Mouse (Mus musculus) yolk sac, embryonic 10.5 days (tissue): ENCODE data around the gene Kcnq2.
A peak's percentile ranks its signal among the peaks of the same experiment; 100 is the strongest.

Experiments used
- DNase-seq: peaks from one replicate; pipeline ENCODE4 v3.0.0-alpha.2; 2017; ENCODE audit warnings: low spot score

Kcnq2 gene

DNA sequence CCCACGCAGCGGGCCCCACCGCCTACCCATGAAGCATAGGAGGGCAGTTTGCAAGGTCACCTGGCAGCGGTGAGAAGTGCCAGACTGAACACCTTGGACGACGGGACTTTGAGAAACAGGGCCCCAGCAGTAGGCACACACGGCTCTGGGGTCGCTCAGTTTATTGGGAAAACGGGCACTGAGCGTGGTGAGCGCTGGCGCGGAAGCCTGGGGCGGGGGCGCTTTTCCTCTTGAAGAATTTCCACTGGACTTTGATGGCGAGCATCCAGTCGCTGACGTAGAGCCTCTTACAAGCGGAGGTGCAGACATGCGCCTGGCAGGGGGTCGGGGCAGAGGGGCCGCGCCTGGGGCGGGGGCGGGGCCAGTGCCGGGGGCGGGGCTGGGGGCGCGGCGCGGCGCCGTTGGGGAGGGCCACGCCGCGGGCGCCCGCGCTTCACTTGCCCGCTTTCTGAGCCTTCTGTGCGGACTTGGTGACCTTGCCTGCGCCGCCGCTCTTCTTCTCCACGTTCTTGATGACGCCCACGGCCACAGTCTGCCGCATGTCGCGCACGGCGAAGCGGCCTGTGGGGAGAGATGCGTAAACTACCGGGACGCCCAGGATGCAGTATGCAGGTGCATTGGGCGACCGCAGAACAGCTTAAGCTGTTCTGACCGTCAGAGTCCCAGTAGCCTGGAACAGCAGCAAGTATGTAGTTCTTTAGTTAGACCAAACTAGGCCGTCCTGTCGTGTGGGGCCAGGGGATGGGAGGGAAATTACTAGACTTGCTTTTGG lies 12.6 kb upstream of the Kcnq2 start:
- peak; percentile 38 for DNase-seq

- DNase-seq = no peak
Measured at GRCm38 (mm10) chr2:181146976-181147545, 12.0 kb upstream of the Kcnq2 start.

- DNase-seq = no peak
Measured at GRCm38 (mm10) chr2:181144675-181145074, 9.6 kb upstream of the Kcnq2 start.

- DNase-seq = no peak
Measured at GRCm38 (mm10) chr2:181143509-181144276, 8.6 kb upstream of the Kcnq2 start.

DNA sequence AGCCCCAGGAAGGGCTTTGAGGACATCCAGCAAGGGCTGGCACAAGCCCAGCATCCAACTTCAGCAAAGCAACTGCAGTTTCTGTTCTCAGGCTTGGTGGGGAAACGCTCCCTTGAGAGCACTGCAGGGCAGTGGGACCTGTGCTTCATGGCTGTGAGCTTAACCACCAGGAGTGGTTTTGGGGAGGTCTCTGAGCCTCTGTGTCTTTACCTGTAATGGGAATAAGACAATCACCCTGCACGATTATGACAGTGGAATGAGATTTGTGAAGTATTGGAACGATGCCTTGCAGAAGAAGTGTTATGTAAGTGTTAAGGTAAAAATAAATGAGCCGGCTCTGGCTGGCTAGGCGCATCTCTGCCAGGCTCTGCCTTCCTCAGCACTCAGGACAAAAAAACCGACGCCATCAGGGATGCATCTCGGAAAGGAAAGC lies 7.6 kb upstream of the Kcnq2 start:
- no peak for DNase-seq

GRCm38 (mm10) chr2:181139641-181140193 lies 4.6 kb upstream of the Kcnq2 start:
- no peak for DNase-seq

DNA sequence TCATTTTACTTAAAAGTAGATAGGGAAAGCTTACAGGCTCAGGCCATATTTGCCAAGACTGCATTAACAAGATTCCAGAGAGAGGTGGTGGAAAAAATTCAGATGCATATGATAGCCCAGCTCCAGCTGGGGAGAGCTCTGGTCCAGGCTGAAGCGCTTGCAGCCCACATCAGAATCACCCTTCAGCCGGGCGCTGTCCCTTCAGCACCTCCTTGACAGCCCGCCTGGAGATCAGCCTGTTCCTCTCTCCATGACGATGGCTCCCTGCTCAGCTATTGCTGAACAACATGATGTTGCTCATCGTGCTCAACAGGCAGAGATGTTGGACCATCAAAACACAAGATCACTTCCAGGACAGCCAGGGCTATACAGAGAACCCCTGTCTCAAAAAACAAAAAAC lies 1.8 kb upstream of the Kcnq2 start:
- peak; percentile 54 for DNase-seq

DNA sequence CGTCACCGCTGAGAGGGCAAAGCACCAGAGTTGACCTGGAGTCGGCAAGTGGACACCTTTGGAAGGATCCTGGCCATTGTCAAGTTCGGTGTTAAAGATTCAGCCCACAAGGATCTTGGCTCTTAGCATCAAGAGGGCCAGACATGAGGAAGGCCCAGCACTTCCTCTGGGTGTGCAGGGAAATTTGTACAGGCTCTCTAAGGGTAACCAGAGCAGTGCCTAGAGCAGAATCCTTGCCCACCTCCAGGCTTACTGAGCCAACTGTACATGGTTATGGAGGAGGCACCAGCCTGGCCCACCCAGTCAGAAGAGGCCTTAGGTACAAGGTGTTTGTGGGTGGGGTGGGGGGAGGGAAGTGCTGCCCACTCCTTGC lies 332 bp upstream of the Kcnq2 start:
- DNase-seq = no peak

DNA sequence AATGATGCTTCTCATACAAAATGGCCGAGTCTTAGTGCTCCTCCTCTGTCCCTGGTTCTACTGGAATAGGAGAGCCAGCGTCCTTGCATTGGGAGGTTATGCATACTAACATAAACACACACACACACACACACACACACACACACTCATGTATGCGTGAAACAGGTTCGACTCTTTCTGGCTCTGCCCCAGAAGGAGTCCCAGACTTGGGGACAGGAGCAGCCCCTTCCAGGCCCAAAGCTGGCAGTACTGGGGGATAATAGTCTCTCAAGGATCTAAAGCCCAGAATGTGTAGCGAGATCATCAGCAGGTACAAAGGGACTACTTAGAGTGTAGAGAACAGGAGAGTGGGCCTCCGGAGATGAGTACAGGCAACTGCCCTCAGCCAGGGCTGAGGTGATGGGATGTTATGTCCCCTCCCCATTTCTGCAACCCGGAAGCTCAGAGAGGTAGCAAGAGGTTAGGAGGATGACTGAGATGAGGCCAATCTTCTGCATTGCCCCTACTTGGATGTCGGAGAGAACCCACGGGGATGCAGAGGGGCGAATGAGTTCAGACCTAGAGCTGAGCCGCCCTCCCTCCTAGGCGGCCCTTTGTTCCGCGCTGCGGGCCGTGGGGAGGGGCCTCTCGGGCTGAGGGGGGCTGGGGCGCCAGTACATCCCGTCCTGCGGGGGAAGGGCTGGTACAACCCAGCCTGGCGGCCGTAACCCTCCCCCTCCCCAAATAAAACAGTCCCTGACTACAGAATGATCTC lies 1.1 kb downstream of the Kcnq2 start:
- no peak for DNase-seq

GRCm38 (mm10) chr2:181130245-181130644 lies 4.9 kb downstream of the Kcnq2 start:
- no peak for DNase-seq

GRCm38 (mm10) chr2:181128963-181129362 lies 6.1 kb downstream of the Kcnq2 start:
- no peak for DNase-seq

DNA sequence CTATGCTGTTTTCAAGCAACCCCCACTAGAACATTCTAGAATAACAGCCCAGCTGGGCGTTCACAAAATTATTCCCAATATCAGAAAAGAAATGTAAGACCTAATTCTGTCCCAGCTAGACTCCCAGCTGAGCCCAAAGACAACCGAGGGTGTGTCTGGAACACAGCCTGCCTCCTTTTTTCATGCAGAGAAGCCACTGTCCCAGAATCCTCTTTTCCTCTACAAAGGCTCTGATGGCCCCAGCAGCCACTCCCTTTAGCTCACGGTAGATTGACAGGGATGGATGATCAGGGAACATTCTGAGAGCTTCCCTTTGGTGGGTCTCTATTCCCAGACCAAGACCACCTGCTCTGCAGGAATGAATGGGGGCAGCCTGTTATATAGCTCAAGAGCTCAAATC lies 7.3 kb downstream of the Kcnq2 start:
- no peak for DNase-seq

DNA sequence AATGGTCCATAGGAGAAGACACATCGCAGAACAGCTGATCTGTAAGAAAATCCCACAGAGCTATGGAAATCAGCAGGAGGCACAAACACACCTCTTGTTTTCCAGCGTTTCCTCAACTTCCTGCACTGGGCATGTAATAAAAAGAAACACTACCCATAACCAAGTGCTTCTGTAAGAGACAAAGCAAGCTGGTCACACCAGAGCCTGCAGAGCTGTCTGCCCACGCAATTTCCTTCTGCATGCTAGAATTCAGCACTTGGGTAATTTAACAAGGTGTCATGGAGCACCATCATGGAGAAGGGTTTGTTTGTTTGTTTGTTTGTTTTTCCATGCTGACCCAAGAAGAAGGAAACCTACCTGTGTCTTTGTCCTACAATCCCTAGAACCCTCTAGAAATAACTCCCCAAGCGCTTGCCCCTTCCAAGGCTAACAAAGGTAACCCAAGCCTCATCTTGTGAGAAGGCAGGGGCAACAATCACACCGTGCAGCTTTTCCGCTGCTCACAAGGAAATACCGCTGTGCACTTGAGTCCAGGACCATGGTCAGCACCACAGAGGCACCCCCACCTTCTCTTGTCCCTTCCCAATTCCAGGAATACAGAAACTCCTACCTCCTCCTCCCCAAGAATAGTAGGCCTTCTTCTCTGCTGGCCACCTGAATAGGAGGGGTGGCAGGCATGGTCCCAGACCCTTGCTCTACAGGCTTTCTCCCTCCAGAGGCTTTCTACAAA lies 9.2 kb downstream of the Kcnq2 start:
- no peak for DNase-seq

DNA sequence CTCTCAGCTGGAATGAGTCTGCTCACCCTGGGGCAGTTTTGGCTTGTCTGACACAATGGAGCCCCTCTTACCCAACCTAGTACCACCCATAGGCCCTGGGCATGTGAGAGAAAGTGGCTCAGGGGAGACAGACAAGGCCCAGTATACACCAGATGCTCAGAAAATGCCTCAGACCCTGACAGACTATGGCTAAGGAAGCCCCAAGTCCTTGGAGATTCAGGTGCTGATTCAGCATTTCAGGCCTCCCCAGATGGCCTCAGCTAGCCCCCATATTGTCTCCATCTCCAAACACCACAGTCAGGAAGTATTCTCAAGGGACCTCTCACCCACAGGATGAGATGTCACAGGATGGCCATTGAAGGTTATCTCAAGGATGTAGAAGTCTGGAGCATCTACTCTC lies 12.5 kb downstream of the Kcnq2 start:
- no peak for DNase-seq

GRCm38 (mm10) chr2:181120922-181121449 lies 14.1 kb downstream of the Kcnq2 start:
- no peak for DNase-seq

DNA sequence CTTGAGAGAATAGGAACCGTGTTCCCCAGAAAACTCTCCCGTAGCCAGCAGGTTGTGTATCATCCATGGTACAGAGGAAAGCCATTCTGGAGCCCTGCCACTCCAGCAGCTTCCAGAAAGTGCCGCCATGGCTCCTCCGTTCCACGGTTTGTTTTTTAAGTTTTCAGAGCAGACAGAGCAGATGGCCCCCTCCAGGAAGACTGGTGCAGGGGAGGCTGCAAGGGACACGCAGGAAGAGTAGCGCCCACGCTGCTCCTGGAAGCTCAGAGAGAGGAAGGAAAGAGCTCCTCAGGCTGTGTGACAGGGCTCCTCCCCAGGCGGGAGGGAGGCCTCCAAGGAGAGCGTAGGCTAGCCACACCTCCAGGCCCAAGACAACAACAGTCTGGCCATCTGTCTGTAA lies 15.1 kb downstream of the Kcnq2 start:
- DNase-seq = no peak

GRCm38 (mm10) chr2:181116436-181116835 lies 18.7 kb downstream of the Kcnq2 start:
- DNase-seq = no peak

DNA sequence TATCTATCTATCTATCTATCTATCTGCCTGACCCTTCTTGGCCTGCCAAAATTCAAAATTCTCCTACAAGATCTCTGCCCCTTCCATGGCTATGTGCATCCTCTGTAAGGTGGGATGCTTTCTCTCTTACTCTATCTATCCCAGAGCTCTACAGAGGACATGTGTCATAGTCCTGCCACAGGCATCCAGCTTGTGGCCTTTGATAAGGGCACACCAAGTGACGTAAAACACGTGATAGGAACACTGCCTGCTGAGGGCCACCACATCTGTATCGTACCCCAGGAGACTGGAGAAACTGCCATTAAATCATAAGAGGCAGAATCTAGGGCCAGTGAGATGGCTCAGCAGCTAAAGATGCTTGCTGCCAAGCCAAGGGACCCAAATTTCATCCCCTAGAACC lies 19.7 kb downstream of the Kcnq2 start:
- no peak for DNase-seq

- DNase-seq = no peak
Measured at GRCm38 (mm10) chr2:181113762-181114361, 21.2 kb downstream of the Kcnq2 start.

DNA sequence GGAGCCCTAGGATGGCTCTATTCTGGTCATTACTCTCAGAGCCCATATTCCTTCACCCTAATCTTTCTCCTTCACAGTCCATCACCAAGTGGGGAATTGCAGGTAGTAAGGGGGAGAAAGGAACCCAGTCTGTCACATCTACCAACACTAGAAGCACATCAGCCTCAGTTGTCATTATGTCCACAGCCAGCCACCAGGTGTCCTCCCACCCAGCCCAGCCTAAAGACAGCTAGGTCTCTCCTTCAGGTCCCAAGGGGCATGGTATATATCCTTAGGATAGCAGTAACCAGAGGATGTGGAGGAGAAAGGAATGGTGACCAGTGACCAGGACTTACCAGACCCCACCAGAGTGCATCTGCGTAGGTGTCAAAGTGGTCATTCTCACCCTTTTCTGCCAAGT lies 23.4 kb downstream of the Kcnq2 start:
- DNase-seq = no peak

DNA sequence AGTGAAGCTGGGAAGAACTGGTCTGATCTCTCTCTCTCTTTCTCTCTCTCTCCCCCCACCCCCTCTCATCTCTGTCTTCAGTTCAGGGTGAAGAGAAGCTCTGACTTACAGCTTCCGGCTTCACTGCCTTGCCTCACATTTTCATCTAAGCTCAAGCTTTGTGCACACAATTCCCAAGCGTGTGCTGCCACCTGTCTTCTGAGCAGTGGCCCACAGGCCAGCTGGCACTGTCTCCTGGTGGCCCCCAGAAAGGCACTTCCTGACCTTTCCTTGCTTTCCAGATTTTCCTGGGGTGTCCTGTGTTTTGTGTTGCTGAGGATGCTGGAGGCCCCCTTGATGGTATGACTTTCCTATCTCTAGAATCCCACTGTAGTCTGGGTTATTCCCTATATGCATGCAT lies 31.0 kb downstream of the Kcnq2 start:
- DNase-seq = no peak
